Mouse (Mus musculus) large intestine, adult 2 months (tissue): ENCODE measurements around the gene A630010A05Rik. TPM values are rescaled to one million over a fixed set of nuclear protein-coding genes. Genes with fewer than 3 reads are reported as not detected.
"Not testable (repeated sequence)": the region's sequence is repeated elsewhere in the genome, so short reads cannot be mapped to it uniquely, and the experiment has no call there.

ENCODE experiments used
- DNase-seq: peaks from one replicate; pipeline ENCODE4 v3.0.0-alpha.2; 2012; ENCODE audit warnings: low read depth, low spot score
- WGBS: fragments of 180-500 bp; shearing (Covaris S2); methylation state at CpG from one replicate; pipeline ENCODE4 v1.1.7; 2018; 5-methylcytosine and 5-hydroxymethylcytosine counted together
- polyA plus RNA-seq: library from polyadenylated mRNA; depleted of rRNA; stranded (reverse); fragments of >200 nt; gene quantifications from 2 replicates; pipeline ENCODE4 v1.2.3, GENCODE M21; 2012; rRNA removed

Gene A630010A05Rik
- polyA plus RNA-seq: not detected in 2 replicates

- WGBS: 73% methylated on average over 1 of the region's 1 CpGs
- DNase-seq: no peak
Observed at GRCm38 (mm10) chr16:14562017-14562416, at the start of gene A630010A05Rik. A630010A05Rik (plus strand) TSS chr16:14562317.

GRCm38 (mm10) chr16:14535766-14536165, 26.4 kb upstream of the A630010A05Rik start:
- no peak for DNase-seq

GRCm38 (mm10) chr16:14557191-14557590, 4.9 kb upstream of the A630010A05Rik start:
- WGBS: 48% methylated on average over 1 of the region's 1 CpGs
- not testable (repeated sequence) for DNase-seq

Other genes with a start within 250 kb of the A630010A05Rik start
- 34.5 and 35.6 TPM in 2 replicates for gene Fopnl, start 244.9 kb upstream of the A630010A05Rik start, polyA plus RNA-seq
- 4.9 and 10.2 TPM in 2 replicates for gene Abcc1, start 200.8 kb upstream of the A630010A05Rik start, polyA plus RNA-seq